11 mouse cellular contexts compared by ENCODE assay signal in genomic region chr10:120821491-120822358, GRCm38 (mm10).
DNase-seq lines count a peak whose midpoint lies in the region; ATAC-seq and TF ChIP-seq lines count a peak whose summit lies in the region.
"Had no signal": no experiment of that assay in that cellular context is flagged by ENCODE, and none has a peak within 500 bp of the region (broad histone marks: within the 10 kb centered on the region; RNA-seq: fewer than 3 reads in every experiment).

No protein-coding gene starts in this region.

- no peak overlapping the region for H3K4me3 ChIP-seq in kidney, embryonic 14.5 days (ENCODE audit: low read length)
- H3K4me3 ChIP-seq in forebrain, embryonic 11.5 days (ENCODE audit: low read depth, low read length), result no peak overlapping the region
- no peak overlapping the region for H3K4me3 ChIP-seq in liver, embryonic 15.5 days (replicated peaks)
- H3K4me3 ChIP-seq in midbrain, embryonic 10.5 days, result no peak overlapping the region
- H3K4me3 ChIP-seq: hindbrain, embryonic 13.5 days had no signal

- no peak for DNase-seq in kidney, adult 11 months
- peak; percentile 57 for DNase-seq in brain, embryonic 14.5 days (ENCODE audit: low read depth)
- DNase-seq in forebrain, embryonic 11.5 days (ENCODE audit: low spot score), result peak; percentile 68
- DNase-seq in testis, postnatal 14 days (ENCODE audit: low spot score), result no peak
- no peak for DNase-seq in midbrain, embryonic 10.5 days (ENCODE audit: low spot score)
- DNase-seq: adrenal gland, postnatal 14 days; cerebellum, postnatal 14 days had no signal

- peaks cover 9% of the 10 kb centered on the region for H3K4me1 ChIP-seq in kidney, embryonic 14.5 days (ENCODE audit: control insufficient read depth, insufficient read depth, low read length)
- H3K4me1 ChIP-seq in forebrain, embryonic 11.5 days (replicated peaks; ENCODE audit: control insufficient read depth, insufficient read depth, low read length), result peaks cover 10% of the 10 kb centered on the region
- no peaks in the 10 kb centered on the region; the same call in 1 of the 2 replicates for H3K4me1 ChIP-seq in liver, embryonic 15.5 days (replicated peaks)
- peaks cover 34% of the 10 kb centered on the region for H3K4me1 ChIP-seq in midbrain, embryonic 10.5 days

- H3K9ac ChIP-seq in kidney, embryonic 14.5 days (ENCODE audit: low read depth, low read length), result no peak overlapping the region
- H3K9ac ChIP-seq in forebrain, embryonic 11.5 days (ENCODE audit: low read length), result 0 out of 2 replicates have a peak overlapping the region, but pooled peaks have one; percentile 9
- no peak overlapping the region for H3K9ac ChIP-seq in liver, embryonic 15.5 days
- H3K9ac ChIP-seq: hindbrain, embryonic 13.5 days had no signal

- no peaks in the 10 kb centered on the region for H3K27me3 ChIP-seq in kidney, embryonic 14.5 days (ENCODE audit: control insufficient read depth, insufficient read depth, low read length)
- no peaks in the 10 kb centered on the region for H3K27me3 ChIP-seq in forebrain, embryonic 11.5 days (ENCODE audit: control insufficient read depth, insufficient read depth, low read length)
- no peaks in the 10 kb centered on the region for H3K27me3 ChIP-seq in liver, embryonic 15.5 days
- peaks cover 5% of the 10 kb centered on the region; the same call in 1 of the 2 replicates for H3K27me3 ChIP-seq in midbrain, embryonic 10.5 days (ENCODE audit: low read depth, poor library complexity, severe bottlenecking)
- H3K27me3 ChIP-seq: hindbrain, embryonic 13.5 days had no signal

- no peaks in the 10 kb centered on the region for H3K9me3 ChIP-seq in kidney, embryonic 14.5 days (ENCODE audit: control insufficient read depth, low read length)
- H3K9me3 ChIP-seq in forebrain, embryonic 11.5 days (ENCODE audit: control insufficient read depth, low read length), result no peaks in the 10 kb centered on the region
- no peaks in the 10 kb centered on the region for H3K9me3 ChIP-seq in liver, embryonic 15.5 days (replicated peaks)
- no peaks in the 10 kb centered on the region for H3K9me3 ChIP-seq in midbrain, embryonic 10.5 days (replicated peaks)
- H3K9me3 ChIP-seq: hindbrain, embryonic 13.5 days had no signal

- H3K27ac ChIP-seq in kidney, embryonic 14.5 days (ENCODE audit: low read depth, low read length), result peak overlapping the region; percentile 32; the same call in 1 of the 2 replicates
- H3K27ac ChIP-seq in forebrain, embryonic 11.5 days (ENCODE audit: low read depth, low read length), result peak overlapping the region; percentile 67
- H3K27ac ChIP-seq in liver, embryonic 15.5 days (replicated peaks), result no peak overlapping the region
- no peak overlapping the region for H3K27ac ChIP-seq in midbrain, embryonic 10.5 days (replicated peaks)
- H3K27ac ChIP-seq: hindbrain, embryonic 13.5 days had no signal

- no peaks in the 10 kb centered on the region for H3K36me3 ChIP-seq in kidney, embryonic 14.5 days (ENCODE audit: control insufficient read depth, insufficient read depth, low read length)
- H3K36me3 ChIP-seq in forebrain, embryonic 11.5 days (ENCODE audit: control insufficient read depth, insufficient read depth, low read length), result no peaks in the 10 kb centered on the region
- H3K36me3 ChIP-seq in liver, embryonic 15.5 days (replicated peaks), result no peaks in the 10 kb centered on the region
- no peaks in the 10 kb centered on the region for H3K36me3 ChIP-seq in midbrain, embryonic 10.5 days
- H3K36me3 ChIP-seq: hindbrain, embryonic 13.5 days had no signal

- WGBS in kidney, embryonic 14.5 days, result 19% methylated on average over 20 of the region's 20 CpGs
- 28% methylated on average over 20 of the region's 20 CpGs for WGBS in forebrain, embryonic 11.5 days
- 23% methylated on average over 20 of the region's 20 CpGs for WGBS in liver, embryonic 15.5 days (ENCODE audit: insufficient replicate concordance)
- WGBS in midbrain, embryonic 10.5 days, result 63% methylated on average over 20 of the region's 20 CpGs

- peak; percentile 77; the same call in 1 of the 2 replicates for ATAC-seq in kidney, embryonic 14.5 days (ENCODE audit: low FRiP score, low TSS enrichment)
- ATAC-seq in forebrain, embryonic 11.5 days (replicated peaks; ENCODE audit: low FRiP score), result no peak
- no peak for ATAC-seq in liver, embryonic 15.5 days (ENCODE audit: insufficient read depth)
- no peak; the same call in 1 of the 2 replicates for ATAC-seq in megakaryocyte-erythroid progenitor cell, adult 5-6 weeks (replicated peaks; ENCODE audit: low FRiP score, low TSS enrichment, poor library complexity, severe bottlenecking)

- peak overlapping the region; percentile 27 for H3K4me2 ChIP-seq in kidney, embryonic 14.5 days (replicated peaks; ENCODE audit: low read depth, low read length)
- peak overlapping the region; percentile 15; the same call in 1 of the 2 replicates for H3K4me2 ChIP-seq in forebrain, embryonic 11.5 days (ENCODE audit: low read depth, low read length, severe bottlenecking)
- peak overlapping the region; percentile 16; the same call in 1 of the 2 replicates for H3K4me2 ChIP-seq in liver, embryonic 15.5 days
- H3K4me2 ChIP-seq: hindbrain, embryonic 13.5 days had no signal

- TF ChIP-seq POLR2A in brain, embryonic 14.5 days (IDR thresholded peaks at IDR 0.05; ENCODE audit: borderline replicate concordance, extremely low read depth, insufficient read depth, insufficient read length, poor library complexity, severe bottlenecking), result no peak

- TF ChIP-seq CTCF in brain, embryonic 14.5 days (IDR thresholded peaks at IDR 0.05; ENCODE audit: borderline replicate concordance, extremely low read depth, insufficient read depth, insufficient read length), result no peak

Comparison
In these comparisons a context has a peak if more than half of its experiments do, and no peak if none do; other contexts are left out.
1. H3K27ac ChIP-seq: peak in kidney, embryonic 14.5 days (single experiment) and forebrain, embryonic 11.5 days (single experiment); none in liver, embryonic 15.5 days (single experiment) and midbrain, embryonic 10.5 days (single experiment).
2. DNase-seq: peak in brain, embryonic 14.5 days (single experiment) and forebrain, embryonic 11.5 days (single experiment); none in kidney, adult 11 months (single experiment), testis, postnatal 14 days (single experiment) and midbrain, embryonic 10.5 days (single experiment).
3. Peak in every context shown above with its lines, with median percentiles within 50 percentile points of each other: H3K4me2 ChIP-seq.